Mouse (Mus musculus) neural tube, embryonic 12.5 days (tissue): Measurements from ENCODE around the gene Il22ra1. TPM values are rescaled to one million over a fixed set of nuclear protein-coding genes. Genes with fewer than 3 reads are reported as not detected.
"Not testable (repeated sequence)": the region's sequence is repeated elsewhere in the genome, so short reads cannot be mapped to it uniquely, and the experiment has no call there.

Experiments
- ATAC-seq: fragments of 200-750 bp; cut with Nextera tagmentation; 2 replicates; pipeline ENCODE4 v1.8.0; 2017; ENCODE audit warnings: low read depth, mild to moderate bottlenecking, moderate TSS enrichment, moderate library complexity; ENCODE audit not compliant: low FRiP score
- H3K27ac ChIP-seq: fragments of 300-500 bp; sonication (generic); 2 replicates; pipeline ENCODE4 v1.5.1; 2016
- H3K27me3 ChIP-seq: fragments of 300-500 bp; sonication (generic); replicated peaks from 2 replicates; pipeline ENCODE4 v1.6.1; 2016; ENCODE audit warnings: mild to moderate bottlenecking
- H3K36me3 ChIP-seq: fragments of 300-500 bp; sonication (generic); 2 replicates; pipeline ENCODE4 v1.6.1; 2016; ENCODE audit warnings: mild to moderate bottlenecking
- H3K4me1 ChIP-seq: fragments of 300-500 bp; sonication (generic); 2 replicates; pipeline ENCODE4 v1.6.1; 2016
- H3K4me2 ChIP-seq: fragments of 300-500 bp; sonication (generic); replicated peaks from 2 replicates; pipeline ENCODE4 v1.6.1; 2016; ENCODE audit warnings: mild to moderate bottlenecking
- H3K4me3 ChIP-seq: fragments of 300-500 bp; sonication (generic); 2 replicates; pipeline ENCODE4 v1.5.1; 2016
- H3K9ac ChIP-seq: fragments of 300-500 bp; sonication (generic); 2 replicates; pipeline ENCODE4 v1.6.1; 2016; ENCODE audit warnings: mild to moderate bottlenecking
- H3K9me3 ChIP-seq: fragments of 300-500 bp; sonication (generic); 2 replicates; pipeline ENCODE4 v1.6.1; 2016; ENCODE audit warnings: mild to moderate bottlenecking
- WGBS: fragments of 180-500 bp; shearing (Covaris S2); methylation state at CpG from one replicate; pipeline ENCODE4 v1.1.7; 2016; 5-methylcytosine and 5-hydroxymethylcytosine counted together
- polyA plus RNA-seq: library from polyadenylated mRNA; unstranded; fragments of >200 nt; fragmentation: Nextera tagmentation; extraction: Ambion mirVana; gene quantifications from 2 replicates; pipeline ENCODE4 v1.2.1, GENCODE M21; 2016

Gene Il22ra1
- polyA plus RNA-seq, 1 experiment from 2014 or later = not detected

DNA sequence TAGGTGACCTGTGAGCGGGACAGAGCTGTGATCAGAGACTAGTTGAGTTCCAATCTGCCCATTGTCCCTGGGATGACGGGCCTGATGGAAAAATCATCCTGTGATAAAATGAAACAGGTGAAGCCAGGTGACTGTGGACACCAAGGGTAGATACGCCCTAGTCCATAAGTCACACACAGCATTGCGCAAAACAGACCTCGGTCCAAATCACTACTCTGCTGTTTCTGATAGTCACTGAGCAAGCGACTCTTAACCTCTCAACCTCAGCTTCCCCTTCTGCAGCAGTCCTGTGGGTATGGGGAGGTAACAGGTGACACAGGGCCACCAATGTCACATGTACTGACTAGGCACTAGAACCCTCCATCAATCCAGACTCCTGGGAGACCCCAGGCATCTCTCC is 21.9 kb upstream of the Il22ra1 start:
- Histone ChIP-seq H3K9ac (no peak overlapping the region), H3K4me3 (no peak overlapping the region), H3K27me3 (no peaks in the 10 kb centered on the region), H3K4me1 (peaks cover 4% of the 10 kb centered on the region; the same call in 1 of the 2 replicates), H3K9me3 (no peaks in the 10 kb centered on the region), H3K27ac (no peak overlapping the region), H3K36me3 (no peaks in the 10 kb centered on the region), H3K4me2 (no peak overlapping the region)
- no peak for ATAC-seq
- WGBS = 92% methylated on average over 6 of the region's 6 CpGs

DNA sequence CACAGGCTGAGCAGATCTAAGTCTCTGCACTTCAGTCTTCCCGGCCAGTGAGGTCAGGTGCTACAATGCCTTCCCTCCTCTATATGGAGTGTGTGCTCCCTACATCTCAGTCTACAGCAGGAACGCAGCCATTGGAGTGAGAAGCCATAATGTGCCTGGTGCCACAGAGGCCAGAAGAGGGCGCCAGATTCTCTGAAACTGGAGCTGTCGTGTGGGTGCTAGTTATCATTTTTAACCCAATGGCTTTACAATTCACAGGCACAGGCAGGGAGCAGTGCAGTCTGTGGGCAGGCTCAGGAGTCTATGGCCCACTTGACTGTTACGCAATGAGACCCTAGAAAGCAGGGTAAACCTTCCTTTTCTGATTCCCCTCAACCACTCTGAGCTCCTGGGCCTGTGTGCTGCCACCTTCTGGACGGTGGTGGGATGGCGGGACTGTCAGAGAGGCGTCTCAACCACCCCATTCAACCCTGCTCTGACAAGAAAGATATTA is 18.9 kb upstream of the Il22ra1 start:
- Histone ChIP-seq H3K4me2 (peak overlapping the region; percentile 49), H3K27ac (no peak overlapping the region), H3K9me3 (no peaks in the 10 kb centered on the region), H3K9ac (no peak overlapping the region), H3K4me1 (peaks cover 4% of the 10 kb centered on the region; the same call in 1 of the 2 replicates), H3K27me3 (no peaks in the 10 kb centered on the region), H3K36me3 (no peaks in the 10 kb centered on the region), H3K4me3 (no peak overlapping the region)
- WGBS = 7% methylated on average over 8 of the region's 8 CpGs
- ATAC-seq = 0 out of 2 replicates have a peak, but pooled peaks have one; percentile 33

DNA sequence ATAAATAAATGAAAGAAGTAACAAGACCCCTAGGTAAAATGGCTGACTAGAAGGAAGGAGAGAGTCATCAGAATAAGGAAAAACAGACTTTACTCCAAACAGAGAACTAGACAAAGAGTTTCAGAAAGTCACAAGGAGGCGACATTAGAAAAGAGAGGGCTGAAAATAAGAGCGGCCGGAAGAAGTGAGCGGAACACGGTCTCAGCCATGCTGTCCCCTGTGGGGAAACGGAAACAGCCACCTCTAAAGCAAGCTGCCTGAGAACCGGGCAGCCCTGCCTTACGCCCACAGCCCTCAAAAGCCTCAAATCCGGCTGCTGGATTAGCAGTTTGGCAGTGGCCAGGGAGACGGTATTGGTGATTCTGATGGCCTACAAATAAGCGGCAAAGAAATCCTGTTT is 18.4 kb upstream of the Il22ra1 start:
- Histone ChIP-seq H3K4me1 (peaks cover 4% of the 10 kb centered on the region; the same call in 1 of the 2 replicates), H3K27me3 (no peaks in the 10 kb centered on the region), H3K4me3 (no peak overlapping the region), H3K4me2 (no peak overlapping the region), H3K27ac (no peak overlapping the region), H3K9me3 (no peaks in the 10 kb centered on the region), H3K36me3 (no peaks in the 10 kb centered on the region), H3K9ac (no peak overlapping the region)
- ATAC-seq = no peak
- 77% methylated on average over 11 of the region's 11 CpGs for WGBS

DNA sequence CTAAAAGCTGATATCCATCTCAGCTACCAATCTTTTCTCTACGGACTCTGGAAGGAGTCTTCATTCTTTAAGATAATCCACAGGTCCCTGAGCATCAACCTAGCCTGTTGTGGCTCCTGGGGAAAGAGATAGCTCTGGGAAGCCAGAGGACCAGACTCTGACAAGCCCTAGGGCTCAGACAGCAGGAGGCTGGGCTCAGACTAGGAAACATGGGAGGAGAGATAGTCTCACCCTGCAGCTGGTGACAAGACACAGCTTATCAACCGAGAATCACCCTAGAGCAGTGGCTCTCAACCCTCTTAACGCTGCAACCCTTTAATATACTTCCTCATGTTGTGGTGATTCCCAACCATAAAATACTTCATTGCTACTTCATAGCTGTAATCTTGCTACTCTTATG is 17.6 kb upstream of the Il22ra1 start:
- Histone ChIP-seq H3K4me1 (peaks cover 4% of the 10 kb centered on the region; the same call in 1 of the 2 replicates), H3K9ac (no peak overlapping the region), H3K4me2 (no peak overlapping the region), H3K36me3 (no peaks in the 10 kb centered on the region), H3K27ac (no peak overlapping the region), H3K9me3 (no peaks in the 10 kb centered on the region), H3K4me3 (no peak overlapping the region), H3K27me3 (no peaks in the 10 kb centered on the region)
- no peak for ATAC-seq
- WGBS = 91% methylated on average over 3 of the region's 3 CpGs

DNA sequence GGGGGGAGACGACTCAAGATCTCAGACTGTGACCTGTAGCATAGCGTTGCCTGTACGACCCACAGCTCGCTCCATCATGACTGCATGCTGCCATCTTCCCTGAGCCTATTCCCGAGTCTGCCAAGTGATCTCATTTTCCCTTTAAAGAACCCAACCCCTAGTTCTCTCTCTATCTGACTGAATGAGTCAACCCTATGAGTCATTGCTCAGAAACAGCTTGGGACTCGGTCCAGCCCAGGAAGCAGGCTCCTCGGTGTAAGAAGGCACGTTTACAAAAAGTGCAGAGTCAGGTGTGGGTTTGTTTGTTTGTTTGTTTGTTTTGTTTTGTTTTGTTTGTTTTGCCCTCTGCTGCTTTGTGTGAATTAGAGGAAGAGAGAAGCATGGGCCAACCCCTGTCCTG is 13.2 kb upstream of the Il22ra1 start:
- Histone ChIP-seq H3K9ac (no peak overlapping the region), H3K27me3 (no peaks in the 10 kb centered on the region), H3K36me3 (no peaks in the 10 kb centered on the region), H3K4me2 (no peak overlapping the region), H3K4me1 (no peaks in the 10 kb centered on the region), H3K4me3 (no peak overlapping the region), H3K27ac (no peak overlapping the region), H3K9me3 (no peaks in the 10 kb centered on the region)
- no peak for ATAC-seq
- WGBS = 97% methylated on average over 8 of the region's 8 CpGs

DNA sequence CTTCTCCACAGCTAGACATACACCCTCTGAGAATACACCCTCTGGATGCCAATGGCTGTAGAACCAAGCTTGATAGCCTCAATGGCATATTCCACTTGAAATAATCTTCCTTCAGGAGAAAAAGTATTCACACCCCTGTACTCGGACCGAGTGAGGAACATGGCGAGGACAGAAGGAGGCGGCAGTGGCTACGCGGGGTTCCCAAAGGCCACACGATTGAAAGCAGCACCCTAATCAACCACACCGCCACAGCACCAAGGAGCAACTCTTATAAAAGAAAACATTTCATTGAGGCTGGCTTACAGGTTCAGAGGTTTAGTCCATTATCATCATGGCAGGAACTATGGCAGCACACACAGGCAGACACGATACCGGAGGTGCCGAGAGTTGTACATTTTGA is 11.5 kb upstream of the Il22ra1 start:
- not testable (repeated sequence) for H3K4me2 ChIP-seq, ATAC-seq, H3K9me3 ChIP-seq, H3K9ac ChIP-seq, H3K4me3 ChIP-seq, H3K27me3 ChIP-seq, H3K4me1 ChIP-seq, H3K36me3 ChIP-seq, H3K27ac ChIP-seq
- WGBS = 93% methylated on average over 11 of the region's 11 CpGs

DNA sequence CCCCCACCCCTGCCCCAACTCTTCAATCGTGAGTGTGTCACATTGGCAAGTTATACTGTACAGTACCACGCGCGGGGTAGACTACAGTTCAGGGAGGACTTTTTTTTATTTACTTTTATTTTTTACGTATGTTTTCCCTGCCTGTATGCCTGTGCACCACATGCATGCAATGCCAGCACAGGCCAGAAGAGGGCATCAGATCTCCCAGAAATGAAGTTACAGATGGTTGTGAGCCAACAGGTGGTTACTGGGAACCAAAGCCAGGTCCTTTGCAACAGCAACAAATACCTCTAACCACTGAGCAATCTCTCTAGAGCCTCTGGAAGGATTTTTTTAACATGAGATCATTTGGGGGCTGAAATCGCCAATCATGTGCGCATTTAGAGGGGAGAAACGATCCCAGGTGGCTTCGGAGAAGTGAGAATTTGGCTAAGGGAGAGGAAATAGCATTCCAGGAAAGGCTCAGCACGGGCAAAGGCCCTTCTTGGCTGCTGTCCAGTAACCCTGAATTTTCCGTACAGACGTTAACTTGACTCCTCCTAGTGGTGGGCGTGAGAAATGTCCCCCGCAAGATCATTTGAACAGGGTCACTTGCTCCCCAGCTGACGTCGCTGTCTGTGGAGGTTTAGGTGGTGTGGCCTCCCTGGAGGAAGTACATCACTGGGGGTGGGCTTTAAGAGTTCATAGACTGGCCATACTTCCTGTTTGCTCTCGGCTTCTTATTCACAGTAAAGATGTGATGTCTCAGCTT is 5.3 kb upstream of the Il22ra1 start:
- no peak for ATAC-seq

DNA sequence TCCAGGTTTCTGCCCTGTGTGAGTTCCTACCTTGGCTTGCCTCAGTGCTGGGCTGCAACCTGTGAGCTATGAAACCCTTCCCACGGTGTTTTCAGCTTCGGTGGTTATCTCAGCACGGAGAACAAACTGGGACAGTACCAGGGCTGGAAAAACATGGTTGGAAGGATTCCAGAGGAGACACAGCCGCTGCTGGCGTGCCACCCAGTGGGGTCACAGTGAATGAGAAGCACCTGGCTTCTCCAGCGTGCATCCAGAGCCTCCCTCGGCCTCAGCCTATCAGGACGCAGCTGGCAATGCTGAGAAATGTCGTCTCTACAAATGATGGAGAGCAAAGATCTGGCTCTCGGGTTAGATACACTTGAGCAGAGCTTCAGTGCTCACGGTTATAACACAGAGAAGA is 1.6 kb upstream of the Il22ra1 start:
- WGBS = 86% methylated on average over 11 of the region's 11 CpGs

More for the DNA sequence above, 5.3 kb upstream of the Il22ra1 start:
- Histone ChIP-seq H3K4me1 (no peaks in the 10 kb centered on the region), H3K27me3 (no peaks in the 10 kb centered on the region), H3K4me3 (no peak overlapping the region), H3K9me3 (peaks cover 3% of the 10 kb centered on the region; the same call in 1 of the 2 replicates), H3K4me2 (no peak overlapping the region), H3K27ac (no peak overlapping the region), H3K36me3 (no peaks in the 10 kb centered on the region), H3K9ac (no peak overlapping the region)
- 83% methylated on average over 17 of the region's 17 CpGs for WGBS

DNA sequence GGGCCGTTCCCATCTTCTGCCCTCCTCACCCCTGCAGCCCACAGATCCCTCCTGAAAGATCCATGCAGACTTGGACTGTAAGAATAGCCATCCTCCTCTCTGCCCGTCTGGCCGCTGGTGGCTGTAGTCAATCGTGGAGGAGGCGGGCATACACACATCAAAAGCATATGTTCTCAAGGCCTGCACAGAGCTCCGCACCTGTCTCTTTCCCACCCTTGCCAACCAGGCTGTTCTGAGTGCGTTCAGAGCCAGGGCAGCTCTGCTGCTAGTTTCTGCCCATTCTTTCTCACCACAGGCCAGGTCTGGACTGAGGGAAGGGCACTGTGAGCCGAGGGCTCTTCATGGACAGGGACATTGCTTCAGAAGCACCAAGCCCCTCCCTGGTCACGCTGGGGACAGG is 2.2 kb downstream of the Il22ra1 start:
- no peak overlapping the region for H3K9ac ChIP-seq
- no peak overlapping the region for H3K4me2 ChIP-seq
- no peak overlapping the region for H3K27ac ChIP-seq
- ATAC-seq = no peak
- H3K36me3 ChIP-seq = no peaks in the 10 kb centered on the region
- no peak overlapping the region for H3K4me3 ChIP-seq
- H3K27me3 ChIP-seq = no peaks in the 10 kb centered on the region
- 78% methylated on average over 9 of the region's 9 CpGs for WGBS
- peaks cover 3% of the 10 kb centered on the region; the same call in 1 of the 2 replicates for H3K9me3 ChIP-seq
- no peaks in the 10 kb centered on the region for H3K4me1 ChIP-seq

More for the DNA sequence above, 1.6 kb upstream of the Il22ra1 start:
- no peak overlapping the region for H3K4me3 ChIP-seq
- no peaks in the 10 kb centered on the region for H3K27me3 ChIP-seq
- ATAC-seq = no peak
- H3K9ac ChIP-seq = no peak overlapping the region
- H3K4me1 ChIP-seq = no peaks in the 10 kb centered on the region
- peaks cover 3% of the 10 kb centered on the region; the same call in 1 of the 2 replicates for H3K9me3 ChIP-seq
- no peak overlapping the region for H3K4me2 ChIP-seq
- no peaks in the 10 kb centered on the region for H3K36me3 ChIP-seq
- no peak overlapping the region for H3K27ac ChIP-seq

DNA sequence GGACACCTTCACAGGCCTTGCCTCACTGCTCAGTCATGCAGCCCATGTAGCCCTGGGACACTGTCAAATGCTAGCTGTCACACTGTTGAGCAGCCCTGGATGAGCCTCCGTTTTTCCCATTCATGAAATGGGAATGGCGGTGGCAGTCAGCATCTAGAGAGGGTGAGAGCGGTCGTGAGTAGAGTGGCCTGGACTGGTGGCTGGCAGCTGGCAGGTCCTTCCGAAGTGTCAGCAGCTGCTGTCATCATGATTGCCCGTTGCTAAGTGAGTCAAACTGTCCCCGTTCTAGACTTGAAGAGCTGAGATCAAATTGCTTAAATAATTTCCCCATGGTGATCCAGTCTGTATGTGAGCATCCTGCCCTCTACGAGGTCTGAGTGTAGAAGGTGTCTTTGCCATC is 3.0 kb downstream of the Il22ra1 start:
- Histone ChIP-seq H3K4me1 (no peaks in the 10 kb centered on the region), H3K4me3 (no peak overlapping the region), H3K9me3 (no peaks in the 10 kb centered on the region), H3K27ac (no peak overlapping the region), H3K36me3 (no peaks in the 10 kb centered on the region), H3K9ac (no peak overlapping the region), H3K27me3 (no peaks in the 10 kb centered on the region), H3K4me2 (no peak overlapping the region)
- 79% methylated on average over 8 of the region's 8 CpGs for WGBS
- no peak for ATAC-seq

DNA sequence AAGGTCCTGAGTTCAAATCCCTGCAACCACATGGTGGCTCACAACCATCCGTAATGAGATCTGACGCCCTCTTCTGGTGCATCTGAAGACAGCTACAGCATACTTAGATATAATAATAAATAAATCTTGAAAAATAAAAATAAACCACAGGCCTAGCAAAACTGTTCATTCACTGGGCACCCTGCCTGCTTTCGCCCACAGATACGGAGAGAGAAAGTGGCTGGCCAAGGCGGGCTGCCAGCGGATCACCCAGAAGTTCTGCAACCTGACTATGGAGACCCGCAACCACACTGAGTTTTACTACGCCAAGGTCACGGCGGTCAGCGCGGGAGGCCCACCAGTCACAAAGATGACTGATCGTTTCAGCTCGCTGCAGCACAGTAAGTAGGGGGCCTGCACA is 5.9 kb downstream of the Il22ra1 start:
- no peak overlapping the region for H3K27ac ChIP-seq

DNA sequence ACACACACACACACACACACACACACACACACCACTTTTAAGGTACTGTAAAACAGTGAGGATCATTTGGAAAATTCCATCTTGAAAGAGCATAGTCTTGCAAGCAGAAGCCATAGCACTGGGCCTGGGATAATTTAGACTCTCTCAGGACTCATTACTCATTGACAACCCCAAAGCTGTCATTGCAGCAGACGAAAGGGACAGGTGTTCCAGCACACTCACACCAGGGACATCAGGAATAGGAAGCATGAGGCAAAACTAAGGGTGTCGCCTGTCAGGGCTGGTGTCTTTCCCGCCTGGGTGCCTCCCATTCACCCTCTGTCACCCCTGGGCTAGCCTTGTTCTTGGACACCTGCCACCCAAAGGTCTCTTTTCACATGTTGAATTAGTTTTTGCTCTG is 8.9 kb downstream of the Il22ra1 start:
- Histone ChIP-seq H3K9me3 (no peaks in the 10 kb centered on the region), H3K27me3 (no peaks in the 10 kb centered on the region), H3K27ac (no peak overlapping the region), H3K9ac (no peak overlapping the region), H3K4me1 (no peaks in the 10 kb centered on the region), H3K36me3 (no peaks in the 10 kb centered on the region), H3K4me3 (no peak overlapping the region), H3K4me2 (no peak overlapping the region)
- no peak for ATAC-seq
- 81% methylated on average over 3 of the region's 3 CpGs for WGBS

More for the DNA sequence above, 5.9 kb downstream of the Il22ra1 start:
- no peaks in the 10 kb centered on the region for H3K4me1 ChIP-seq
- no peaks in the 10 kb centered on the region for H3K9me3 ChIP-seq
- no peak overlapping the region for H3K9ac ChIP-seq
- no peak overlapping the region for H3K4me2 ChIP-seq
- no peaks in the 10 kb centered on the region for H3K36me3 ChIP-seq
- ATAC-seq = no peak
- no peaks in the 10 kb centered on the region for H3K27me3 ChIP-seq
- 95% methylated on average over 14 of the region's 14 CpGs for WGBS
- no peak overlapping the region for H3K4me3 ChIP-seq

DNA sequence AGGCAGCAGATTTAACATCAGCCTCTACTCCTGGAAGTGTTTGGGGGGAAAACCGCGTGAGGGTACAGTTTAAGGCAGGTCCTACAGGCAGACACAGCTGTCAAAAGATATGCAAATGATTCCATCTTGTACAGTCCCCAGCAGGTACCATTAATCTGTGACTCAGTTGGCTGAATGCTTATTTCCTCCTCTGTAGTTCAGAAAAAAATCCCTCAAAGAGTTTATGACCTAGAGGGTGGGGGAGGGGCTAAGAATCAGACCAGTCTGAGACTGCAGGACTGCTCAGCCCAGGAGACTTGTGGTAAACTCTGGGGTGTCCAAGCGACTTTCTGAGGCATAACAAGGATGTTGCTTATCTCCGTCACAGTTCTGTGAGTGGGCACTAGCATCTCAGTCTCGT is 10.3 kb downstream of the Il22ra1 start:
- WGBS = 63% methylated on average over 5 of the region's 5 CpGs

More for the DNA sequence above, 10.3 kb downstream of the Il22ra1 start:
- Histone ChIP-seq H3K9ac (no peak overlapping the region), H3K4me3 (no peak overlapping the region), H3K4me1 (no peaks in the 10 kb centered on the region), H3K9me3 (no peaks in the 10 kb centered on the region), H3K27me3 (no peaks in the 10 kb centered on the region), H3K4me2 (no peak overlapping the region), H3K36me3 (no peaks in the 10 kb centered on the region), H3K27ac (no peak overlapping the region)
- ATAC-seq = no peak
